Mouse (Mus musculus) C2C12 (cell line): ENCODE data around the gene Cdipt. TPM values are rescaled to one million over a fixed set of nuclear protein-coding genes. Genes with fewer than 3 reads are reported as not detected.

Source experiments
- H3K27me3 ChIP-seq: one replicate; pipeline ENCODE4 v1.6.1; 2011; ENCODE audit not compliant: control insufficient read depth, insufficient read depth, insufficient read length
- H3K36me3 ChIP-seq: one replicate; pipeline ENCODE4 v1.6.1; 2011; ENCODE audit not compliant: control insufficient read depth, insufficient read depth
- H3K4me3 ChIP-seq: one replicate; pipeline ENCODE4 v1.5.1; 2011; ENCODE audit warnings: mild to moderate bottlenecking, control low read depth; ENCODE audit not compliant: poor library complexity, insufficient read depth, severe bottlenecking
- H3K79me2 ChIP-seq: one replicate; pipeline ENCODE4 v1.6.1; 2011; ENCODE audit not compliant: control insufficient read depth, insufficient read depth
- H3K79me3 ChIP-seq: one replicate; pipeline ENCODE4 v1.6.1; 2011; ENCODE audit warnings: low read depth, control low read depth
- H3ac ChIP-seq: one replicate; pipeline ENCODE3; 2011; ENCODE audit warnings: low read depth; ENCODE audit not compliant: control insufficient read depth, insufficient read length
- CEBPB ChIP-seq: IDR thresholded peaks from one replicate; pipeline ENCODE4 v1.6.1; 2011; ENCODE audit warnings: low read depth, mild to moderate bottlenecking, control low read depth, moderate library complexity
- CTCF ChIP-seq: IDR thresholded peaks from one replicate; pipeline ENCODE4 v1.5.1; 2011; ENCODE audit not compliant: control insufficient read depth, insufficient read depth, insufficient read length
- FOSL1 ChIP-seq: IDR thresholded peaks from one replicate; pipeline ENCODE4 v1.8.0; 2011; ENCODE audit warnings: mild to moderate bottlenecking, low read length; ENCODE audit not compliant: poor library complexity, insufficient read depth, severe bottlenecking
- MAX ChIP-seq: IDR thresholded peaks from one replicate; pipeline ENCODE4 v1.6.1; 2011; ENCODE audit warnings: mild to moderate bottlenecking, control low read depth
- MYOD1 ChIP-seq: IDR thresholded peaks from one replicate; pipeline ENCODE4 v1.6.1; 2011; ENCODE audit warnings: low read depth; ENCODE audit not compliant: control insufficient read depth, insufficient read length
- MYOG ChIP-seq: IDR thresholded peaks from one replicate; pipeline ENCODE4 v1.6.1; 2011; ENCODE audit not compliant: control insufficient read depth, insufficient read length; ENCODE audit errors: extremely low read depth
- USF1 ChIP-seq: IDR thresholded peaks from one replicate; pipeline ENCODE4 v1.6.1; 2011; ENCODE audit warnings: low read depth, mild to moderate bottlenecking, control low read depth, moderate library complexity
- long read RNA-seq, 2 experiments: library from polyadenylated mRNA; unstranded; transcript quantifications; one replicate each; pipeline ENCODE4 v2.0.0; 2019 to 2020
- polyA plus RNA-seq: library from polyadenylated mRNA; unstranded; fragments of >200 nt; fragmentation: generic; extraction: Trizol; gene quantifications from one replicate; pipeline ENCODE4 v1.2.1, GENCODE M21; 2012; ENCODE audit warnings: missing spikeins

Cdipt gene
- 115 TPM for polyA plus RNA-seq
- long read RNA-seq, experiment 1, transcript Cdipt-201 (6 exons, 1,974 nt), result major isoform, 60 of 79 reads
- long read RNA-seq, experiment 1, partial matches to known transcripts, result 12 of 79 reads
- long read RNA-seq, experiment 1, other reads (novel, unspliced or antisense), result 7 of 79 reads
- long read RNA-seq, experiment 2, transcript Cdipt-201 (6 exons, 1,974 nt), result major isoform, 374 of 411 reads
- long read RNA-seq, experiment 2, transcript Cdipt-204 (6 exons, 806 nt), result minor isoform, 9 of 411 reads
- long read RNA-seq, experiment 2, partial matches to known transcripts, result 2 of 411 reads
- long read RNA-seq, experiment 2, other reads (novel, unspliced or antisense), result 22 of 411 reads

DNA sequence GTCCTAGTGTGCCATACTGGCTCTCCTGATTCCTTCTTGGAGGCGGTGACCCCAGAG, at the start of gene Cdipt:
Gene Cdipt (plus strand): TSS at position 22 of the 57 bp plus-strand sequence.
- peaks cover 6% of the 10 kb centered on the region for H3K79me3 ChIP-seq
- no peak for TF ChIP-seq MYOG
- H3K36me3 ChIP-seq, result peaks cover 21% of the 10 kb centered on the region
- peaks cover 28% of the 10 kb centered on the region for H3K79me2 ChIP-seq
- H3K4me3 ChIP-seq, result peak within 1 kb of the TSS; percentile 89
- H3K27me3 ChIP-seq, result peaks cover 11% of the 10 kb centered on the region
- H3ac ChIP-seq, result peak within 1 kb of the TSS; percentile 99

GRCm38 (mm10) chr7:126926299-126926698, 49.4 kb upstream of the Cdipt start:
- H3K27me3 ChIP-seq, result no peaks in the 10 kb centered on the region
- H3K79me3 ChIP-seq, result no peaks in the 10 kb centered on the region
- H3K36me3 ChIP-seq, result peaks cover 5% of the 10 kb centered on the region
- no peak overlapping the region for H3K4me3 ChIP-seq
- TF ChIP-seq MYOG (no peak), CTCF (no peak), MYOD1 (no peak), CEBPB (no peak), USF1 (no peak), MAX (no peak), FOSL1 (no peak)
- H3K79me2 ChIP-seq, result peaks cover 13% of the 10 kb centered on the region
- H3ac ChIP-seq, result no peak overlapping the region

GRCm38 (mm10) chr7:126928384-126929037, 47.2 kb upstream of the Cdipt start, which contains the start of gene Kctd13:
Gene Kctd13 (plus strand): TSS chr7:126928879.
- Histone ChIP-seq H3K4me3 (peak within 1 kb of the TSS; percentile 60), H3K27me3 (no peaks in the 10 kb centered on the region), H3K79me2 (peaks cover 13% of the 10 kb centered on the region), H3K79me3 (no peaks in the 10 kb centered on the region), H3K36me3 (peaks cover 13% of the 10 kb centered on the region), H3ac (peak within 1 kb of the TSS; percentile 95)
- peak; percentile 11 for TF ChIP-seq MAX
- TF ChIP-seq CTCF, result no peak
- no peak for TF ChIP-seq USF1

GRCm38 (mm10) chr7:126929046-126929445, 46.7 kb upstream of the Cdipt start:
- TF ChIP-seq MYOD1 (no peak), MYOG (no peak), CEBPB (no peak), USF1 (no peak), MAX (no peak), CTCF (no peak), FOSL1 (no peak)
- peak overlapping the region; percentile 60 for H3K4me3 ChIP-seq

DNA sequence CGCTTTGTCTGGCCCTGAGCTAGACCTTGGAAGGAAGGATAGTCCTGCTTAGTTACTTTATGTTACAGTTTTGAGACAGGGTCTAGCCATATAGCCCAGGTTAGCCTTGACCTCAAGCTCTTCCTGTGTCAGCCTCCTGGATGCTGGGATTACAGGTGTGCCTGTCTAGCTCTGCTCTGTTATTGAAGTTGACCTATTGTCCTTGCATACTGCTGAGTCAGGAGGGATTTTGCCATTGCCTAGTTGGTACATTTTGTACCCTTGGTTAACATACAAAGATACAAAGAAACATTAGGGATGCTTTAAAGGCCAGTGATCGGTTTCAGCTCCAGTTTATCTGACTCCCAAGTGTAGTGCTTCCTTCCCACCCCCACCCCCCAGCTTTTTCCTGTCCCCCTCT, 43.1 kb upstream of the Cdipt start:
- Histone ChIP-seq H3K79me2 (peaks cover 13% of the 10 kb centered on the region), H3K27me3 (no peaks in the 10 kb centered on the region), H3K36me3 (peaks cover 22% of the 10 kb centered on the region), H3ac (no peak overlapping the region), H3K4me3 (no peak overlapping the region), H3K79me3 (no peaks in the 10 kb centered on the region)
- TF ChIP-seq CTCF, result no peak
- TF ChIP-seq MYOG, result no peak
- no peak for TF ChIP-seq CEBPB
- no peak for TF ChIP-seq FOSL1
- TF ChIP-seq MYOD1, result no peak
- TF ChIP-seq MAX, result no peak
- no peak for TF ChIP-seq USF1

More at GRCm38 (mm10) chr7:126929046-126929445, 46.7 kb upstream of the Cdipt start:
- H3K79me3 ChIP-seq, result no peaks in the 10 kb centered on the region
- H3K36me3 ChIP-seq, result peaks cover 13% of the 10 kb centered on the region
- no peaks in the 10 kb centered on the region for H3K27me3 ChIP-seq
- peak overlapping the region; percentile 95 for H3ac ChIP-seq
- peaks cover 13% of the 10 kb centered on the region for H3K79me2 ChIP-seq

DNA sequence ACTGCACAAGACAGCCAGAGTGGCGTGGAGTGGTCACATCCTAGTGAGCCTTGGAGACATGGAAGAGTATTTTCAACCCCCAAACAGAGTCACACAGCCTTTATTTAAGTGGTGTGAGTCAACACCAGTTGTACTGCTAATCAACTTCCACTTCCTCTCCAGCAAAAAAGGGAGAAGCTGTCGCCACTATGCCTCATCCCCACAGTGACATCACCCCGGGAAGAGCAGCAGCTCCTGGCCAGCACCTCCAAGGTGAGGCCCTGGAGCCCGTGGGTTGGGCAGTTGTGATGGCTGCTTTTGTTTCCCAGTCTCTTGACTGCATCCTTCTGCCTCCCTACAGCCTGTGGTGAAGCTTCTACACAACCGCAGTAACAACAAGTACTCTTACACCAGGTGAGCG, 34.5 kb upstream of the Cdipt start:
- Histone ChIP-seq H3K79me3 (no peaks in the 10 kb centered on the region), H3K79me2 (no peaks in the 10 kb centered on the region), H3K36me3 (peaks cover 13% of the 10 kb centered on the region), H3K27me3 (no peaks in the 10 kb centered on the region), H3K4me3 (no peak overlapping the region), H3ac (no peak overlapping the region)
- no peak for TF ChIP-seq CEBPB
